Mouse (Mus musculus): ENCODE measurements around the gene Nos2.
"Not testable (repeated sequence)": the region's sequence is repeated elsewhere in the genome, so short reads cannot be mapped to it uniquely, and the experiment has no call there.

GRCm38 (mm10) chr11:79007356-79007755 is 86.8 kb downstream of the Nos2 start:
- not testable (repeated sequence) for TF ChIP-seq CTCF (IDR thresholded peaks at IDR 0.05; ENCODE audit: low read depth, low read length); GATA1 (IDR thresholded peaks at IDR 0.05; ENCODE audit: borderline replicate concordance, low read length)
